Mouse (Mus musculus) heart, embryonic 16.5 days (tissue): Measurements from ENCODE around the gene Tbxas1. TPM values are rescaled to one million over a fixed set of nuclear protein-coding genes. Genes with fewer than 3 reads are reported as not detected.

Experiments used
- ATAC-seq: fragments of 200-750 bp; cut with Nextera tagmentation; replicated peaks from 2 replicates; pipeline ENCODE4 v1.8.0; 2017; ENCODE audit warnings: moderate number of reproducible peaks; ENCODE audit not compliant: insufficient read depth, low FRiP score; ENCODE audit errors: extremely low read depth
- H3K27ac ChIP-seq: fragments of 300-500 bp; sonication (generic); 2 replicates; pipeline ENCODE4 v1.5.1; 2014; ENCODE audit warnings: mild to moderate bottlenecking, low read length, control low read depth, moderate library complexity
- H3K27me3 ChIP-seq: fragments of 300-500 bp; sonication (generic); 2 replicates; pipeline ENCODE4 v1.6.1; 2014; ENCODE audit warnings: low read length, mixed read lengths; ENCODE audit not compliant: control insufficient read depth, insufficient read depth
- H3K36me3 ChIP-seq: fragments of 300-500 bp; sonication (generic); 2 replicates; pipeline ENCODE4 v1.6.1; 2014; ENCODE audit not compliant: control insufficient read depth, insufficient read depth
- H3K4me1 ChIP-seq: fragments of 300-500 bp; sonication (generic); 2 replicates; pipeline ENCODE4 v1.6.1; 2014; ENCODE audit warnings: low read length, mixed read lengths; ENCODE audit not compliant: control insufficient read depth, insufficient read depth
- H3K4me2 ChIP-seq: fragments of 300-500 bp; sonication (generic); 2 replicates; pipeline ENCODE4 v1.6.1; 2014; ENCODE audit warnings: low read depth, mild to moderate bottlenecking, control low read depth, low read length
- H3K4me3 ChIP-seq: fragments of 300-500 bp; sonication (generic); 2 replicates; pipeline ENCODE4 v1.5.1; 2014; ENCODE audit warnings: mild to moderate bottlenecking, control low read depth, low read length
- H3K9ac ChIP-seq: fragments of 300-500 bp; sonication (generic); 2 replicates; pipeline ENCODE4 v1.6.1; 2014; ENCODE audit warnings: low read length, control low read depth
- H3K9me3 ChIP-seq: fragments of 300-500 bp; sonication (generic); replicated peaks from 2 replicates; pipeline ENCODE4 v1.6.1; 2016; ENCODE audit warnings: low read length; ENCODE audit not compliant: control insufficient read depth
- WGBS: fragments of 180-500 bp; shearing (Covaris S2); extraction: QIAGEN DNeasy Blood & Tissue Kit; methylation state at CpG from one replicate; pipeline ENCODE4 v1.1.7; 2014; 5-methylcytosine and 5-hydroxymethylcytosine counted together
- polyA plus RNA-seq: library from polyadenylated mRNA; unstranded; fragments of >200 nt; fragmentation: Nextera tagmentation; extraction: Ambion mirVana; gene quantifications from 2 replicates; pipeline ENCODE4 v1.2.1, GENCODE M21; 2015

Gene Tbxas1
- polyA plus RNA-seq, 1 experiment from 2014 or later = 1.9 TPM

DNA sequence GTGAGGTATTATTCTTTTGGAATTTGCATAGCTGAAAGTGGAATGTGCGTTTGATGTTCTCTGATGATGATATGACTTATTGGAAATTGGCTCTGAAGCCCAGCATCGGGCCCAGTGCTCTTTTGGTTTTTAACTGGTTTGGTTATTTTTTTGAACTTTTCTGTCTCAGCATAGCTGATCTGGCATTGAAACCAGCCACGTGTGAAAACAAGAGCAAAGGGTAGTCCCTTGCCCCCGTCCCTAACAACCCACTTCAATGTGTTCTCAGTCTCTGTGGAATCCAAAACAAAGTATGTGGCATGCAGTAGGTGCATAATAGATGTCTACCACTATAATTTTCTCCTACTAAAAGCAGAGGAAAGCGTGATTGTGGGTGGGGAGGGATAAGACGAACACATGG is 44.9 kb downstream of the Tbxas1 start:
- WGBS = 93% methylated on average over 6 of the region's 6 CpGs
- no peak overlapping the region for H3K4me3 ChIP-seq
- no peak for ATAC-seq
- H3K4me2 ChIP-seq = no peak overlapping the region
- H3K27me3 ChIP-seq = no peaks in the 10 kb centered on the region
- no peaks in the 10 kb centered on the region for H3K9me3 ChIP-seq
- H3K4me1 ChIP-seq = peaks cover 22% of the 10 kb centered on the region
- no peak overlapping the region for H3K27ac ChIP-seq
- no peaks in the 10 kb centered on the region for H3K36me3 ChIP-seq
- no peak overlapping the region for H3K9ac ChIP-seq

DNA sequence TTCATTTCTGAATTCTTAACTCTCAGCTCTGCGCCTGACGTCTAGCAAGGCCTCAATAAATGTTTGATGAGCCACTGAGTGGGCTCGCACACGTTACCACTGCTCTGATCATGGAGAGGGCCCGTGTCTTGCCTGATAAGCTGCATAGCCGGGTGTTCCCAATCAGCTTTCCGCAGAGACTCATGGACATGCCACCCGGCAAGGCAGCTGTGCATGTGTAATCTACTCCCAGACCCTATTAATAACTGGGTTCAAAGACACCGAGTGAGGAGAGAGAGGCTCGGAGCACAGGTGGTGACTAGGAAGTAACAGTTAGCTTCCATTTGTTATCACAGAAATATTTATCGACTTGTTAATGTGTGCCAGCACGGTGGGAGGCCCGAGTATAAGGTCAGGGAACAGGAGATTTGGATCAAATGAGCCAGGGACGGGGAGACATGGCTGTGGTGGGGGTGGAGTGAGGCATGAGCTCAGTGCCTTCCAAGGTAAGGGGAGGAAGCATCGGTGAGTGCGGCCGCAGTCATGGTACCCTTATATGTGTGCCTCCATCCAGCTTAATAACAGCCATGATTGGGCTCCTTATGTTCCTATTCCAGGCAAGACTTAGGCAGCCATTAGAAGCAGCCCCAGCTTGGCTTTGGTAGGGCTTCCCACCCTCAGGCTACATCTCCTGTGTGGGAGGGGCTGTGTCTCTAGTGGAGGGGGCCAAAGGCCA is 46.0 kb downstream of the Tbxas1 start:
- H3K36me3 ChIP-seq = no peaks in the 10 kb centered on the region
- H3K9me3 ChIP-seq = no peaks in the 10 kb centered on the region
- 38% methylated on average over 17 of the region's 17 CpGs for WGBS
- H3K27ac ChIP-seq = no peak overlapping the region
- no peak overlapping the region for H3K9ac ChIP-seq
- 0 out of 2 replicates have a peak, but pooled peaks have one; percentile 28 for ATAC-seq
- H3K4me1 ChIP-seq = peaks cover 22% of the 10 kb centered on the region
- H3K4me2 ChIP-seq = no peak overlapping the region
- no peak overlapping the region for H3K4me3 ChIP-seq
- no peaks in the 10 kb centered on the region for H3K27me3 ChIP-seq

DNA sequence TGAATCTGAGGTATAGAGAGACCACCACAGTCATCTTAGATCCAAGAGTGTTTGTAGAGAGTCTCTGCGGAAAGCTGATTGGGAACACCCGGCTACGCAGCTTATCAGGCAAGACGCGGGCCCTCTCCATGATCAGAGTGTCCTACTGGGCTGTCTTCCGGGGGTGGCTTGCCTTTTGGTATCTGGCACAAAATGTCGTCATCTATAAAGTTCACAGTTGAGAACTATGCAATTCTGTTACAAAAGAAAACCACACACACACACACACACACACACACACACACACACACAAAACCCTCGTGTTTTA is 46.6 kb downstream of the Tbxas1 start:
- Histone ChIP-seq H3K4me2 (no peak overlapping the region), H3K4me1 (peaks cover 26% of the 10 kb centered on the region), H3K4me3 (no peak overlapping the region), H3K9me3 (no peaks in the 10 kb centered on the region), H3K27me3 (no peaks in the 10 kb centered on the region), H3K9ac (no peak overlapping the region), H3K27ac (no peak overlapping the region), H3K36me3 (no peaks in the 10 kb centered on the region)
- no peak for ATAC-seq
- WGBS = 79% methylated on average over 8 of the region's 8 CpGs

DNA sequence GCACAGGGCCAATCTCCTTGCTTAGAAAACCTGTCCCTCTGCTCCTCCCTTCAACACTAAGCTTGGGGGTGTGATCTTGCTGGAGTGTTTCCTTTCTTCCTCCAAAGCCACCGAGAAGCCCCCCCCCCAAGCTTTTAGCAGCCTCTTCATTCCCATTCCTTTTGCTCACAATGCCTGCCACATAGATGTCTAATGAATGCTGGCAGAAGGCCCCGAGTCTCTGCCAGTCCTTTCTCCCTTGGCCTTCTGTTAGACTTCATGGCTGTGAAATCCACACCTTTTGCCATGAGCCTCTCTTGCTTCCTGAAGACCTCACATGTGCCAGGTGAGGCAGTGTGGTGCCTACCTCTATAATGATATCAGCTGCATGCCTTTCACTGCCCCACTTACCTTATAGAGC is 47.3 kb downstream of the Tbxas1 start:
- H3K36me3 ChIP-seq = no peaks in the 10 kb centered on the region
- H3K27ac ChIP-seq = no peak overlapping the region
- no peak overlapping the region for H3K4me3 ChIP-seq
- H3K4me1 ChIP-seq = peaks cover 23% of the 10 kb centered on the region
- no peak overlapping the region for H3K9ac ChIP-seq
- no peaks in the 10 kb centered on the region for H3K27me3 ChIP-seq
- WGBS = 43% methylated on average over 2 of the region's 2 CpGs
- no peak overlapping the region for H3K4me2 ChIP-seq
- no peak for ATAC-seq
- no peaks in the 10 kb centered on the region for H3K9me3 ChIP-seq

DNA sequence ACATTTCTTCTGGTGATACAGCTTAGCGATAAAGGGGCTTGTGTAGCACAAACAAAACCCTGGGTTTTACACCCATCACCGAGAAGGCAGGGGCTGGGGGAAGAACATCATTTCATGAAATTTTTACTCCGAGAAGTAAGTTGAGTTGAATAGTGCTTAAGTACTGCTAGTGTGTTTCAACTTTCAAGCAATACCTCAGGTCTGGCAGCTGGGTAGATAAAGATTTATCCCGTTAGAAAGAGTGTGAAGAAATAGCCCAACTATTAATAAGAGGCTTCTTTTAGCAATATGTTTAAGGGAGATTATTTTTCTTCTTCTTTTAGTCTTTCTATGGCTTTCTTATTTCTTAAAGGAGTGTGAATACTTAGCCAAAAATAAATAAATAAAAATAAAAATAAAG is 48.2 kb downstream of the Tbxas1 start:
- Histone ChIP-seq H3K4me2 (no peak overlapping the region), H3K27me3 (no peaks in the 10 kb centered on the region), H3K4me1 (peaks cover 22% of the 10 kb centered on the region), H3K36me3 (no peaks in the 10 kb centered on the region), H3K27ac (no peak overlapping the region), H3K9ac (no peak overlapping the region), H3K9me3 (no peaks in the 10 kb centered on the region), H3K4me3 (no peak overlapping the region)
- WGBS = 76% methylated on average over 4 of the region's 4 CpGs
- no peak for ATAC-seq

DNA sequence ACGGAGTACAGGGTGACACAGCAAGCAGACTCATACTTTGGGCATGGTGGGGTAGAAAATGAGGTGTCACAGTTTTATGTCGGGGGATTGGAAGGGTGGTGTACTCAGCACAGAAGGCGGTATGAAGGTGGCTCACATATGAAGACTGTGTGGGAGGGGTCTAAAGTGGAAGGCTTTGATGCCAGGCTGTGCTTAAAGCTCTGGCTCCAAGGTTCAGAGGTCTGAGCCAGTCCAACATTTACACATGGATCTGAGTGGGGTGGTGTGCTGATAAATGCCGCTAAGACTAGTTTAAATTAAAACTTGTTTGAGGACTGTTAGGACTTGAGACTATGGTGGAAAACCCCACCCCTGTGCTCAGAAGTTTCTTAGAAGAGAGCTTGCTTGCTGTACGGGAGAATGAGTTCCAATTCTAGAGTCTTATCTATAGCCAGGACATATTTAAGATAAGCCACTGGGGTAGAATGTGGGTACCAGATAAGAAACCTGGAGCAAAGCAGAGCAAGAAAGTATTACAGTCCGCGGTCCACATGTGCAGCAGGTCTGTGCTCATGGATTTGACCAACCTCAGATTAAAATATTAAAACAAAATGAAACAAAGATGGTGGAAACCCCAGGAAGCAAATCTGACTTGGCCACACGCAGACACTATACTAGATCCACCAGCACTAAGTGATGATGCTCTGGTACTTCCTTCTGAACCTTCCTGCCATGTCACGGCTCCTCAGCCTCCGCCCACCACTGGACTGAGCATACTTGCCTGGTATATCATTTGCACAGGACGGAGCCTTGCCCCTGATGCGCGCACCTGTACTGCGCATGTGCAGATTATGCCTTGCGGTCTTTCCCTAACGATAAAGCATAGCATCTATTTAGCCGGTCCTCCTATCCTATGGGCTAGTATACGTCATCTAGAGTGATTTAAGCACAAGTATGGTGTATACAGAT is 48.9 kb downstream of the Tbxas1 start:
- 0 out of 2 replicates have a peak, but pooled peaks have one; percentile 8 for ATAC-seq
- 66% methylated on average over 18 of the region's 18 CpGs for WGBS
- peaks cover 22% of the 10 kb centered on the region for H3K4me1 ChIP-seq
- no peaks in the 10 kb centered on the region for H3K36me3 ChIP-seq
- H3K4me2 ChIP-seq = peak overlapping the region; percentile 38
- no peak overlapping the region for H3K4me3 ChIP-seq
- no peak overlapping the region for H3K27ac ChIP-seq
- H3K9me3 ChIP-seq = no peaks in the 10 kb centered on the region
- H3K9ac ChIP-seq = no peak overlapping the region
- H3K27me3 ChIP-seq = no peaks in the 10 kb centered on the region

DNA sequence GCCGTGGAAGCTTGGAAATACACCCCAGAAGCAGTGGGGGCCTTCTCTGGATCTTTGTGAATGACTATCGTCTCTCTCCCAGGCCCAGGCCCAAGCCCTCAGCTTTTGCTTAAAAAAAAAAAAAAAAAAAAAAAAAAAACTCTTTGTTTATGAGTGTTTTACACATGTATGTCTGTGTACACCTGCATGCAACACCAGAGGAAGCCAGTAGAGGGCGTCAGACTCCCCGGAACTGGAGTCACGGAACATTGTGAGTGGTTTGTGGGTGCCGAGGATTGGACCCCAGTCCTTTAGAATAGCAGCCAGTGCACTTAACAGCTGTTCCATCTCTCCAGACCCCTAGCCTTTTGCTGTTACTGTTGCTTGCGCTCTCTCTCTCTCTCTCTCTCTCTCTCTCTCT is 50.5 kb downstream of the Tbxas1 start:
- Histone ChIP-seq H3K9ac (no peak overlapping the region), H3K9me3 (no peaks in the 10 kb centered on the region), H3K4me3 (peak overlapping the region; percentile 16; the same call in 1 of the 2 replicates), H3K27ac (no peak overlapping the region), H3K36me3 (no peaks in the 10 kb centered on the region), H3K4me2 (peak overlapping the region; percentile 42), H3K27me3 (no peaks in the 10 kb centered on the region), H3K4me1 (peaks cover 22% of the 10 kb centered on the region)
- no peak for ATAC-seq
- 58% methylated on average over 7 of the region's 7 CpGs for WGBS

DNA sequence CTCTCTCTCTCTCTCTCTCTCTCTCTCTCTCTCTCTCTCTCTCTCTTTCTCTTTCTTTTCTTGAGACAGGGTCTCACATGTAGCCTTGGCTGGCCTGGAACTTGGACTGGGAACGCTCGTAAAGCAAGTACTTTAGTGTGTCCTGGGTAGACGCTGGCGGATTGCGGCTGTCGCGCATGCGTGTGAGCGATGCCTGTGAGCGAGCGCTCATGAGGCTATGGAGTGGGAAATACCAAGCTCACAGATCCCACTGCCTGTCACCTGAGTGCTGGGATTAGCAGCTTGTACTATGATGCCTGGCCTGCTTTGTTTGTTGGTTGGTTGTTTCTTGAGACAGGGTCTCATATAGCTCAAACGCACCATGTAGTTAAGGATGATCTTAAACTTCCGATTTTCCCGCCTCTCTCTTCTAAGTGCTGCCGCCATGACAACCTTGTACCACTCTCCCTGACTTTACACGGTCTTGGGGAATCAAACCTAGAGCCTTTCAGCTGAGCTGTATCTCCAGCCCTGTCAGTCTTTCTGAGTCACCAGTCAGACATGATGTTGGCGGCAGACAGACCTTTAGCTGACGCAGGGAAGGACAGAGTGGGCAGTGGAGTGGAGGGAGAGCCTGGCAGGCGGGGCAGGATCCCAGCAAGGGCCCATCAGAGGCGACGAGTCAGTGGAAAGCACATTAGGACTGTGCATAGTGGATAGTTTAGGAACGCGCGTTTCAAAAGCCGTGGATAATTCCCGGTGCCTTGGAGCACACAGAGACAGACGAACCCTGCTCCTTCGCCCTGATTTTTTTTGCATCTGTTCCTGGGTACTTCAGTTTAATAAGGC is 51.1 kb downstream of the Tbxas1 start:
- no peak overlapping the region for H3K27ac ChIP-seq
- 49% methylated on average over 28 of the region's 28 CpGs for WGBS
- peak overlapping the region; percentile 21; the same call in 1 of the 2 replicates for H3K4me3 ChIP-seq
- 0 out of 2 replicates have a peak, but pooled peaks cover under 1% of the 10 kb centered on the region for H3K9me3 ChIP-seq
- H3K27me3 ChIP-seq = no peaks in the 10 kb centered on the region
- H3K4me2 ChIP-seq = peak overlapping the region; percentile 42
- H3K4me1 ChIP-seq = peaks cover 17% of the 10 kb centered on the region
- 0 out of 2 replicates have a peak, but pooled peaks have one; percentile 43 for ATAC-seq
- H3K36me3 ChIP-seq = no peaks in the 10 kb centered on the region
- H3K9ac ChIP-seq = no peak overlapping the region
